Mouse (Mus musculus) forebrain, embryonic 13.5 days (tissue): ENCODE results near the gene Dnajc6. TPM values are rescaled to one million over a fixed set of nuclear protein-coding genes. Genes with fewer than 3 reads are reported as not detected.

Experiments
- ATAC-seq: fragments of 200-750 bp; cut with Nextera tagmentation; 2 replicates; pipeline ENCODE4 v1.8.0; 2017
- H3K27ac ChIP-seq: fragments of 300-500 bp; sonication (generic); 2 replicates; pipeline ENCODE4 v1.5.1; 2015; ENCODE audit warnings: inconsistent platforms, mild to moderate bottlenecking, moderate library complexity
- H3K27me3 ChIP-seq: fragments of 300-500 bp; sonication (generic); 2 replicates; pipeline ENCODE4 v1.6.1; 2015; ENCODE audit warnings: mild to moderate bottlenecking, inconsistent platforms
- H3K36me3 ChIP-seq: fragments of 300-500 bp; sonication (generic); 2 replicates; pipeline ENCODE4 v1.6.1; 2015; ENCODE audit warnings: mild to moderate bottlenecking, inconsistent platforms; ENCODE audit not compliant: poor library complexity, severe bottlenecking
- H3K4me1 ChIP-seq: fragments of 300-500 bp; sonication (generic); 2 replicates; pipeline ENCODE4 v1.6.1; 2015; ENCODE audit warnings: inconsistent platforms
- H3K4me2 ChIP-seq: fragments of 300-500 bp; sonication (generic); 2 replicates; pipeline ENCODE4 v1.6.1; 2015; ENCODE audit warnings: inconsistent platforms, mild to moderate bottlenecking, moderate library complexity
- H3K4me3 ChIP-seq: fragments of 300-500 bp; sonication (generic); 2 replicates; pipeline ENCODE4 v1.5.1; 2015; ENCODE audit warnings: mild to moderate bottlenecking, inconsistent platforms
- H3K9ac ChIP-seq: fragments of 300-500 bp; sonication (generic); 2 replicates; pipeline ENCODE4 v1.6.1; 2015; ENCODE audit warnings: mild to moderate bottlenecking, inconsistent platforms
- H3K9me3 ChIP-seq: fragments of 300-500 bp; sonication (generic); replicated peaks from 2 replicates; pipeline ENCODE4 v1.6.1; 2016; ENCODE audit warnings: inconsistent platforms
- WGBS: fragments of 180-500 bp; shearing (Covaris S2); methylation state at CpG from one replicate; pipeline ENCODE4 v1.1.7; 2015; 5-methylcytosine and 5-hydroxymethylcytosine counted together
- polyA plus RNA-seq: library from polyadenylated mRNA; unstranded; fragments of >200 nt; fragmentation: Nextera tagmentation; extraction: Ambion mirVana; gene quantifications from 2 replicates; pipeline ENCODE4 v1.2.1, GENCODE M21; 2015

The Dnajc6 gene
- polyA plus RNA-seq = 10.8 and 13.2 TPM in 2 replicates

- Histone ChIP-seq H3K9ac (peak within 1 kb of the TSS; percentile 70), H3K4me3 (peak within 1 kb of the TSS; percentile 64), H3K27ac (no peak within 1 kb of the TSS), H3K4me2 (peak within 1 kb of the TSS; percentile 98), H3K36me3 (no peaks in the 10 kb centered on the region), H3K9me3 (no peaks in the 10 kb centered on the region), H3K27me3 (peaks cover 48% of the 10 kb centered on the region), H3K4me1 (peaks cover 17% of the 10 kb centered on the region)
- peak; percentile 78 for ATAC-seq
- under 1% methylated on average over 55 of the region's 57 CpGs for WGBS
Measured at GRCm38 (mm10) chr4:101496534-101497237, at the start of gene Dnajc6. Gene Dnajc6, plus strand, starts transcription at chr4:101496648.

- no peak overlapping the region for H3K9ac ChIP-seq
- no peaks in the 10 kb centered on the region for H3K4me1 ChIP-seq
- H3K27me3 ChIP-seq = no peaks in the 10 kb centered on the region
- no peak for ATAC-seq
- no peak overlapping the region for H3K4me3 ChIP-seq
- H3K36me3 ChIP-seq = no peaks in the 10 kb centered on the region
- no peaks in the 10 kb centered on the region for H3K9me3 ChIP-seq
- WGBS = 91% methylated on average over 8 of the region's 8 CpGs
- H3K27ac ChIP-seq = no peak overlapping the region
- H3K4me2 ChIP-seq = no peak overlapping the region
Measured at GRCm38 (mm10) chr4:101448701-101449100, 47.7 kb upstream of the Dnajc6 start.

DNA sequence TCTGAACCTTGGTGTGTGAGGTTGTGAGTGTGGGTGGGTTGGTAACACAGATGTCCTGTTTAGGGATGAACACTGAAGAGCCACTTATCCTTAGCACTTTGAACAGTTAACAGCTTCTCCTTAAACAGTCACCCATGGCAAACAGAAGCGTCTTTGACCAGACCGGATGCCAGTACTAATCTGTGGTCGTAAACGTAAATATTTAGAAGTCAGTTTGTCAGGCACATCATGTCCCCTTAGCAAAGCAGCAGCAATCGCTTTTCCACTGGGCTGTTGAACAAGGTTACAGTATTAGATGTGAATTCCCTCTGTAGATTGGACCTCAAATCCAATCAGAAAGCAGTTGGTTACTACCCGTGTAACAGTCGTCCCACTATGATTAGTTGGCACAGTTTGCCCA lies 47.1 kb upstream of the Dnajc6 start:
- Histone ChIP-seq H3K27ac (no peak overlapping the region), H3K4me3 (no peak overlapping the region), H3K9ac (no peak overlapping the region), H3K9me3 (no peaks in the 10 kb centered on the region), H3K4me2 (no peak overlapping the region), H3K27me3 (no peaks in the 10 kb centered on the region), H3K4me1 (no peaks in the 10 kb centered on the region), H3K36me3 (no peaks in the 10 kb centered on the region)
- no peak for ATAC-seq
- 95% methylated on average over 7 of the region's 7 CpGs for WGBS

GRCm38 (mm10) chr4:101450150-101450780 lies 46.2 kb upstream of the Dnajc6 start:
- WGBS = 83% methylated on average over 20 of the region's 20 CpGs
- H3K4me2 ChIP-seq = no peak overlapping the region
- H3K4me3 ChIP-seq = no peak overlapping the region
- no peaks in the 10 kb centered on the region for H3K36me3 ChIP-seq
- no peaks in the 10 kb centered on the region for H3K9me3 ChIP-seq
- H3K27ac ChIP-seq = no peak overlapping the region
- H3K27me3 ChIP-seq = no peaks in the 10 kb centered on the region
- peak; percentile 94 for ATAC-seq
- H3K4me1 ChIP-seq = no peaks in the 10 kb centered on the region
- H3K9ac ChIP-seq = no peak overlapping the region

- H3K27me3 ChIP-seq = no peaks in the 10 kb centered on the region
- 88% methylated on average over 4 of the region's 4 CpGs for WGBS
- no peak overlapping the region for H3K4me3 ChIP-seq
- no peak for ATAC-seq
- no peak overlapping the region; the same call in 1 of the 2 replicates for H3K27ac ChIP-seq
- no peaks in the 10 kb centered on the region for H3K4me1 ChIP-seq
- H3K9me3 ChIP-seq = no peaks in the 10 kb centered on the region
- H3K9ac ChIP-seq = no peak overlapping the region
- no peaks in the 10 kb centered on the region for H3K36me3 ChIP-seq
- H3K4me2 ChIP-seq = no peak overlapping the region
Measured at GRCm38 (mm10) chr4:101451089-101451488, 45.4 kb upstream of the Dnajc6 start.

- Histone ChIP-seq H3K9ac (no peak overlapping the region), H3K9me3 (no peaks in the 10 kb centered on the region), H3K4me3 (no peak overlapping the region), H3K27me3 (no peaks in the 10 kb centered on the region), H3K4me1 (no peaks in the 10 kb centered on the region), H3K36me3 (no peaks in the 10 kb centered on the region), H3K27ac (no peak overlapping the region), H3K4me2 (no peak overlapping the region)
- WGBS = 90% methylated on average over 9 of the region's 9 CpGs
- ATAC-seq = no peak
Measured at GRCm38 (mm10) chr4:101452829-101453228, 43.6 kb upstream of the Dnajc6 start.

GRCm38 (mm10) chr4:101457176-101457575 lies 39.3 kb upstream of the Dnajc6 start:
- no peak overlapping the region for H3K9ac ChIP-seq
- H3K36me3 ChIP-seq = no peaks in the 10 kb centered on the region
- H3K27ac ChIP-seq = no peak overlapping the region
- WGBS = 95% methylated on average over 8 of the region's 8 CpGs
- H3K4me1 ChIP-seq = no peaks in the 10 kb centered on the region
- H3K4me3 ChIP-seq = no peak overlapping the region
- H3K4me2 ChIP-seq = no peak overlapping the region
- no peak for ATAC-seq
- H3K9me3 ChIP-seq = no peaks in the 10 kb centered on the region
- H3K27me3 ChIP-seq = no peaks in the 10 kb centered on the region

DNA sequence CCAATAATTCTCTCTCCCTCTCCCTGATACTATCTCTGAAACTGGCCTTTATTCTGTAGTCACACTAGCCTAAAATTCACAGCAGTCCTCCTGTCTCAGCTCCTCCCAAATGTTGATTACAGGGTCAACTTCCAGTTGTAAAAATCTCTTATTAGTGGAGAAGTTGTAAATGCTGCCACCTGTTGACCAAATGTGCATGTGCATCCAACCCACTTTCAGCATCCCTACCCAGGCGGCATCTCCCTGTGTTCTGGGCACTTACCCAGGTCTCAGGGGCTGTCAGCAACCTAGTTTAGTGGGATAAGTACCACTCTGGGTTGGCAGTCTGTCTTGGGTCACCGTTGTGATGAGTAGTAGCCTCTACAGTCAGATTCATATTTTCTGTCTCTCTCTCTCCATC lies 38.1 kb upstream of the Dnajc6 start:
- H3K4me3 ChIP-seq = no peak overlapping the region
- no peak overlapping the region for H3K27ac ChIP-seq
- no peaks in the 10 kb centered on the region for H3K4me1 ChIP-seq
- 49% methylated on average over 2 of the region's 2 CpGs for WGBS
- no peak overlapping the region for H3K4me2 ChIP-seq
- peak; percentile 61 for ATAC-seq
- H3K27me3 ChIP-seq = no peaks in the 10 kb centered on the region
- H3K36me3 ChIP-seq = no peaks in the 10 kb centered on the region; the same call in 1 of the 2 replicates
- H3K9ac ChIP-seq = no peak overlapping the region
- H3K9me3 ChIP-seq = no peaks in the 10 kb centered on the region

DNA sequence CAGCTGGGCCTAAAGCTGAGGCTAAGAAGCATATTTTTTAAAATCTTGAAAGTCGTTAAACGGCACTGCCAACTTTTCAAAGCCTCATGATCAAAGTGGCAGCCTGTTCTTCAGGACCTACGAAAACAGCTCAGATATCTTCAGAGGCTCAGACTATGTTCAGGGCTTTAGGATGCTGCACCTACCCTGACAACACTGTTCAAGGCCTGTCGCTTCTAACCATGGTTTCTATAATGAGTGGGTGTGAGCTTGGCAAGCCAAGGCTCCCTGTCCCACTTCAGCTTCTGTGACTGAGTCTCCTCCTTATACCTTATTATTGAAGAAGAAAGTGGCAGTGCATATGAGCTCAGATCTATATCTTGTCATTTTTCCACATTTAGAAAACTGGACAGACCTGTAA lies 37.1 kb upstream of the Dnajc6 start:
- WGBS = 88% methylated on average over 4 of the region's 4 CpGs
- no peaks in the 10 kb centered on the region for H3K9me3 ChIP-seq
- H3K36me3 ChIP-seq = no peaks in the 10 kb centered on the region; the same call in 1 of the 2 replicates
- H3K4me2 ChIP-seq = no peak overlapping the region
- ATAC-seq = no peak
- no peak overlapping the region for H3K4me3 ChIP-seq
- no peak overlapping the region for H3K9ac ChIP-seq
- no peak overlapping the region for H3K27ac ChIP-seq
- no peaks in the 10 kb centered on the region for H3K4me1 ChIP-seq
- no peaks in the 10 kb centered on the region for H3K27me3 ChIP-seq

DNA sequence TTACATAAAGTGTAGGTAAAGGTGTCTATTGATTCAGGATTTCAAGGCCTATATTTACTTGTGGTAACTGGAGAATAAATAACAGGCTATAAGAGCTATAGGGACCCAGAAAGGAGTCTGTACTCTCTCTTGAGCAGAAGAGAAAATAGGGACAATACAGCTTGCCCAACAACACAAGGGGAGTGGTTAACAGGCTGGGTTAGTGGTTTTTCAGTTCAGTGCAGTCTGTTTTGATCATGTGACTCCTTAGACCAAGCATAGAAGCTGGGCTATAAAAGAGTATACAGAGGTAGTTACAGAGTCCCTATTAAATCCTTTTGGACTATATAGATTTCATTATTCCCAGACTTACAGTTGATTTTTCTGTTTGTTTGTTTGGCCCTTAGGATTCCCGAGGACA lies 36.3 kb upstream of the Dnajc6 start:
- Histone ChIP-seq H3K4me3 (no peak overlapping the region), H3K4me1 (no peaks in the 10 kb centered on the region), H3K9me3 (no peaks in the 10 kb centered on the region), H3K9ac (no peak overlapping the region), H3K27me3 (no peaks in the 10 kb centered on the region), H3K27ac (no peak overlapping the region), H3K36me3 (no peaks in the 10 kb centered on the region; the same call in 1 of the 2 replicates), H3K4me2 (no peak overlapping the region)
- WGBS = 91% methylated on average over 1 of the region's 1 CpGs
- no peak for ATAC-seq

DNA sequence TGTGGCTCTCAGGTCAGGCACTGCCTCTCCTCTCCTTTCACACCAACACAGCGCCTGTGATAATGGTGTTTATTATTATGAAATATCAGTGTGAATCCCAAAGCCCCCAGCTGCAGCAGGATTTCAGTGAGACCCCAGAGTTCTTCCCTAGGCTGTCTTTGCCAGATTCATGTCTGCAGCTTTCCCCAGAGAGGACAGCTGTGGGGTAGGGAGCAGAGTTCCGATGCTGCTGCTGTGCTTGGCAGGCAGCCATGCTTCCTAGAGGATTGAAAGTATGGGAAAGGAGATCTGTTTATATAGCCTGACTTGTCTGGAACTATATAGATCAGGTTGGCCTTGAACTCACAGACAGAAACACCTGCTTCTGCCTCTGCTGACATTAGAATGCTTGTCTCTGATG lies 34.4 kb upstream of the Dnajc6 start:
- WGBS = 85% methylated on average over 2 of the region's 2 CpGs
- no peak for ATAC-seq
- Histone ChIP-seq H3K27ac (no peak overlapping the region), H3K9ac (no peak overlapping the region), H3K4me3 (no peak overlapping the region), H3K36me3 (no peaks in the 10 kb centered on the region; the same call in 1 of the 2 replicates), H3K4me2 (no peak overlapping the region), H3K27me3 (no peaks in the 10 kb centered on the region), H3K4me1 (no peaks in the 10 kb centered on the region), H3K9me3 (no peaks in the 10 kb centered on the region)

DNA sequence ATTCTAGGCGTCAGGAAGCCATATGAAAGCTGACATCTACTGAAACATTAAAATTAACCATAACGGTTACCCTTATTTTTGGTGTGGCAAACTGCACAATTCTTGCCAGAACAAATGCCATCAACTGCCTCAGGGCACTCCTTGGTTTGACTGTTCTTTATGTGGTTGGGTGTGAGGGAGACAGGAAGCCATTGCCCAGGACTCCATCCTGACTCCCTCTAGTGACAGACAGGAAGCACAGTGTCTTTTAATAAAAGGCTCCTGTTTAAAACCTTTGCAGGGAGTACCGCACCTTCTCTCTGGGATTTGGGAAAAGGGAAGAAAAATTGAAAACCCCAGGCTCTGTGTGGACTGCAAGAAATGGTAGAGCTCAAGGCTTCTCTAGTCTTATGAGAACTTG lies 30.2 kb upstream of the Dnajc6 start:
- H3K9me3 ChIP-seq = no peaks in the 10 kb centered on the region
- no peaks in the 10 kb centered on the region for H3K4me1 ChIP-seq
- H3K4me2 ChIP-seq = no peak overlapping the region
- no peak overlapping the region for H3K4me3 ChIP-seq
- no peak for ATAC-seq
- H3K27ac ChIP-seq = no peak overlapping the region
- WGBS = 89% methylated on average over 3 of the region's 3 CpGs
- no peak overlapping the region for H3K9ac ChIP-seq
- H3K27me3 ChIP-seq = no peaks in the 10 kb centered on the region
- H3K36me3 ChIP-seq = no peaks in the 10 kb centered on the region; the same call in 1 of the 2 replicates
